Mouse (Mus musculus) C2C12 (cell line): ENCODE data around the gene 2010111I01Rik. TPM values are rescaled to one million over a fixed set of nuclear protein-coding genes. Genes with fewer than 3 reads are reported as not detected.

ENCODE experiments used
- H3K27me3 ChIP-seq: one replicate; pipeline ENCODE4 v1.6.1; 2011; ENCODE audit not compliant: control insufficient read depth, insufficient read depth, insufficient read length
- H3K36me3 ChIP-seq: one replicate; pipeline ENCODE4 v1.6.1; 2011; ENCODE audit not compliant: control insufficient read depth, insufficient read depth
- H3K4me3 ChIP-seq: one replicate; pipeline ENCODE4 v1.5.1; 2011; ENCODE audit warnings: mild to moderate bottlenecking, control low read depth; ENCODE audit not compliant: poor library complexity, insufficient read depth, severe bottlenecking
- H3K79me2 ChIP-seq: one replicate; pipeline ENCODE4 v1.6.1; 2011; ENCODE audit not compliant: control insufficient read depth, insufficient read depth
- H3K79me3 ChIP-seq: one replicate; pipeline ENCODE4 v1.6.1; 2011; ENCODE audit warnings: low read depth, control low read depth
- H3ac ChIP-seq: one replicate; pipeline ENCODE3; 2011; ENCODE audit warnings: low read depth; ENCODE audit not compliant: control insufficient read depth, insufficient read length
- CEBPB ChIP-seq: IDR thresholded peaks from one replicate; pipeline ENCODE4 v1.6.1; 2011; ENCODE audit warnings: low read depth, mild to moderate bottlenecking, control low read depth, moderate library complexity
- CTCF ChIP-seq: IDR thresholded peaks from one replicate; pipeline ENCODE4 v1.5.1; 2011; ENCODE audit not compliant: control insufficient read depth, insufficient read depth, insufficient read length
- FOSL1 ChIP-seq: IDR thresholded peaks from one replicate; pipeline ENCODE4 v1.8.0; 2011; ENCODE audit warnings: mild to moderate bottlenecking, low read length; ENCODE audit not compliant: poor library complexity, insufficient read depth, severe bottlenecking
- MAX ChIP-seq: IDR thresholded peaks from one replicate; pipeline ENCODE4 v1.6.1; 2011; ENCODE audit warnings: mild to moderate bottlenecking, control low read depth
- MYOD1 ChIP-seq: IDR thresholded peaks from one replicate; pipeline ENCODE4 v1.6.1; 2011; ENCODE audit warnings: low read depth; ENCODE audit not compliant: control insufficient read depth, insufficient read length
- MYOG ChIP-seq: IDR thresholded peaks from one replicate; pipeline ENCODE4 v1.6.1; 2011; ENCODE audit not compliant: control insufficient read depth, insufficient read length; ENCODE audit errors: extremely low read depth
- USF1 ChIP-seq: IDR thresholded peaks from one replicate; pipeline ENCODE4 v1.6.1; 2011; ENCODE audit warnings: low read depth, mild to moderate bottlenecking, control low read depth, moderate library complexity
- polyA plus RNA-seq: library from polyadenylated mRNA; unstranded; fragments of >200 nt; fragmentation: generic; extraction: Trizol; gene quantifications from one replicate; pipeline ENCODE4 v1.2.1, GENCODE M21; 2012; ENCODE audit warnings: missing spikeins

2010111I01Rik gene
- polyA plus RNA-seq, 1 experiment: 91.7 TPM

DNA sequence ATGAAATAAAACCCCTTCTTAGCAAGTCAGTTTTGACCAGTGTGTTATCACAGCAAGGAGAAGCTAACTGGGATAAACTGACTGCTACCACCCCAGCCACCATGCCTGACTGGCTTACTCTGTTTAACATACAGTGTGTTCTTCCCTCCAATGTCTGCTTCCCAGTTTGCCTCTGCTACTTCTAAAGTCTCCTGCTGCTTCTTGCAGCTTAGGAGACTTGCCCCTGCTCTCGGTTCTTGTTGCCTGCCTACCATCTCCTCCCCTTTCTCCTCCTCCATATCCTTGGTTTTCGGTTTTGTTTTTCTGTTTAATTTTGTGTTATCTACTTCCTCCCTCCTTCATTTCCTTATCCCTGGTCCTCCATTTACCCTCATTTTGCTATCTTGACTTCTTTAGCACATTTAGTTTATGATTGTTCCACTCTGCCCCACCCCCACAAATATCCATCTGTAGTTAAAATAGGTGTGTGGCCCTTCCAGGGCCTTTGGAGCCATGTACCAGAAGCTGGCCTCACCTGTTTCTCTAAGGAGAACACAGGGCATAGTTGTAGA lies 185.9 kb downstream of the 2010111I01Rik start:
- H3K79me2 ChIP-seq: no peaks in the 10 kb centered on the region
- no peaks in the 10 kb centered on the region for H3K79me3 ChIP-seq
- H3K4me3 ChIP-seq: no peak overlapping the region
- no peaks in the 10 kb centered on the region for H3K27me3 ChIP-seq
- TF ChIP-seq MAX (no peak), CEBPB (no peak), MYOD1 (no peak), FOSL1 (no peak), MYOG (no peak), CTCF (no peak), USF1 (no peak)
- no peaks in the 10 kb centered on the region for H3K36me3 ChIP-seq
- no peak overlapping the region for H3ac ChIP-seq

- TF ChIP-seq CEBPB (no peak), MYOG (no peak), FOSL1 (no peak), CTCF (no peak), USF1 (no peak), MYOD1 (no peak), MAX (no peak)
- no peak overlapping the region for H3K4me3 ChIP-seq
- no peaks in the 10 kb centered on the region for H3K79me2 ChIP-seq
- no peaks in the 10 kb centered on the region for H3K36me3 ChIP-seq
- no peaks in the 10 kb centered on the region for H3K27me3 ChIP-seq
- no peaks in the 10 kb centered on the region for H3K79me3 ChIP-seq
- no peak overlapping the region for H3ac ChIP-seq
Measured at GRCm38 (mm10) chr13:63151028-63151738, 186.5 kb downstream of the 2010111I01Rik start.

DNA sequence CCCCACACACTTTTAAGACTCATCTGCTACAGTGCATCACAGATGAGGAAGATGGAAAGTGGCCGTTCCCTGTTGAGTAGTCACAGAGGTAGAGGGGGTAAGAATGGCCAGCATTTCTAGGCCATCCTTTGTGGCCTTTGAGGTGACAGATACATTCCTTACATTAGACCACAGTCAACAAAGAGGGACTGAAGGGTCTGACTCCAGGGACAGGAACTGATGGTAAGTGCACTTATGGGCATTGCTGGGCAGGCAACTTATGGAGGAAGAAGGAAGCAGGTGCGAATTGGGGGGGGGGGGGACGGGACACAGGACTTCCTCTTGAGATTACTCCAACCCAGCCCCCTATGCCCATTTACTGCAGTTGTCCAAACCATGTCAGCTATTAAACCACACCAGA lies 187.8 kb downstream of the 2010111I01Rik start:
- Histone ChIP-seq H3K79me2 (no peaks in the 10 kb centered on the region), H3K4me3 (no peak overlapping the region), H3ac (no peak overlapping the region), H3K36me3 (no peaks in the 10 kb centered on the region), H3K27me3 (no peaks in the 10 kb centered on the region), H3K79me3 (no peaks in the 10 kb centered on the region)
- TF ChIP-seq MYOG (no peak), CTCF (no peak), MYOD1 (no peak)

- Histone ChIP-seq H3K79me2 (no peaks in the 10 kb centered on the region), H3K79me3 (no peaks in the 10 kb centered on the region), H3ac (no peak overlapping the region), H3K27me3 (no peaks in the 10 kb centered on the region), H3K36me3 (no peaks in the 10 kb centered on the region), H3K4me3 (no peak overlapping the region)
- TF ChIP-seq USF1: no peak
- TF ChIP-seq CTCF: no peak
- no peak for TF ChIP-seq MYOG
- TF ChIP-seq CEBPB: no peak
- no peak for TF ChIP-seq MAX
- no peak for TF ChIP-seq FOSL1
- TF ChIP-seq MYOD1: no peak
Measured at GRCm38 (mm10) chr13:63153397-63153796, 188.7 kb downstream of the 2010111I01Rik start.

DNA sequence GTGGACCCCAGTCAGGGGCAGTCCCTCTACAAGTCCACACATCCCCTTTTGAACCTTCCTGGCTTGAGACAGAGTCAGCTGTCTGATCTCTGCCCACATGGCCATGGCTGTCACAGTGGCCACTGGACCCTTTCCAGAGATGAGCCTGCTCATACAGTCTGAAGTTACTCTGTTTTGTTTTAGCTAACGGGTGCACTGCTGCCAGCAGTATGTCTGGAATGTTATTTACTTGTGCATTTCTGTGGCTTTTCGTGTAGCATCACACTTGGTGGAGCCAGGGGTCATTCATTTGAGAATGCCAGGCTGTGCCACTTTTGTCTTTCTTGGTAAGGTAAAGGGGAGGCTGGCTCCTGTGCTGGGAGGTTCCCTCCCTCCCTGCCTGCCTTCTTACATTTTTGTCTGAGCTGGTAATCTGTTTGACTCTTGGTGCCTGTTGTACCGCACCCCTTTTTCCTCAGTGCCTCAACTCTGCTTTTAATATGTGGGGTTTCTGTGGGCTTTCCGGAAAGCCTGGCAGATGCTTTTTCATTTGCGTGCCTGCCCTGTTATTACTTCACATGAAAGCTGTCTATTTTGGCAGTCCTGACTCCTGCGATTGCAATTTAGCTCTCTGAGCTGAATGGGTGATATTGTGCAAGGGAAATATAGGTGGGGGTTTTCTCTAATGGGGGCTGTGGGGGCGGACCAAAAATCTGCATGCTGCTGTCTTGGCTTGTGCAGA lies 190.3 kb downstream of the 2010111I01Rik start:
- Histone ChIP-seq H3K27me3 (no peaks in the 10 kb centered on the region), H3K36me3 (no peaks in the 10 kb centered on the region), H3ac (no peak overlapping the region), H3K4me3 (no peak overlapping the region), H3K79me2 (no peaks in the 10 kb centered on the region), H3K79me3 (no peaks in the 10 kb centered on the region)
- no peak for TF ChIP-seq MYOG
- TF ChIP-seq USF1: peak; percentile 13
- TF ChIP-seq CEBPB: peak; percentile 65
- TF ChIP-seq MYOD1: peak; percentile 56
- TF ChIP-seq CTCF: no peak
- TF ChIP-seq FOSL1: no peak
- no peak for TF ChIP-seq MAX
